Mouse (Mus musculus): ENCODE results near the gene Akap13. TPM values are rescaled to one million over a fixed set of nuclear protein-coding genes. Genes with fewer than 3 reads are reported as not detected.

The Akap13 gene
- total and polyA plus RNA-seq, 3 experiments, result 11.4 to 32.5 (median 27.7) TPM

GRCm38 (mm10) chr7:75474564-75475150, 19.3 kb downstream of the Akap13 start:
- no peaks in the 10 kb centered on the region for H3K27me3 ChIP-seq (replicated peaks)
- in situ Hi-C loops (cut with MboI; ENCODE audit: low pct_ligation_motif_present, low pct_unique_long_range_greater_than_20kb, low sequenced_read_pairs), result no loop called here
- DNase-seq (ENCODE audit: extremely low read depth), result no peak
- H3K27ac ChIP-seq (ENCODE audit: insufficient read depth, low read depth), result no peak overlapping the region
- H3K4me3 ChIP-seq (replicated peaks in 1 of 3; ENCODE audit: low read depth in 2 of 3, low read length in 2 of 3, poor library complexity in 1 of 3), result no peak overlapping the region
- H3K9me3 ChIP-seq (replicated peaks; ENCODE audit: low read length), result no peaks in the 10 kb centered on the region
- H3K4me1 ChIP-seq (ENCODE audit: control insufficient read depth in 1 of 2, insufficient read depth in 2 of 2), result peaks cover 11 to 61% of the 10 kb centered on the region in 2 experiments
- TF ChIP-seq BHLHE40 (IDR thresholded peaks at IDR 0.05; ENCODE audit: low read depth, low read length), result no peak
- no peak for TF ChIP-seq MAX (IDR thresholded peaks at IDR 0.05; ENCODE audit: low read length)
- TF ChIP-seq E2F4 (IDR thresholded peaks at IDR 0.05; ENCODE audit: insufficient replicate concordance, low read depth, low read length), result no peak
- TF ChIP-seq RAD21 (IDR thresholded peaks at IDR 0.05; ENCODE audit: low read depth, low read length), result no peak
- TF ChIP-seq SMC3 (IDR thresholded peaks at IDR 0.05; ENCODE audit: low read depth, low read length), result no peak
- no peak for TF ChIP-seq MAFK (IDR thresholded peaks at IDR 0.05; ENCODE audit: insufficient replicate concordance, low read length)
- no peak overlapping the region for H3K4me2 ChIP-seq (ENCODE audit: insufficient read depth, low read depth, poor library complexity, severe bottlenecking)
- peaks cover 0 to 13% of the 10 kb centered on the region in 2 experiments for H3K36me3 ChIP-seq (replicated peaks in 1 of 2; ENCODE audit: control insufficient read depth in 1 of 2, insufficient read depth in 1 of 2, low read length in 1 of 2)
- no peak overlapping the region for H3K9ac ChIP-seq (ENCODE audit: insufficient read depth, low read depth)
- H3K79me2 ChIP-seq (replicated peaks; ENCODE audit: control insufficient read depth, extremely low read depth, insufficient read depth, poor library complexity, severe bottlenecking), result peaks cover 16% of the 10 kb centered on the region
- dilution Hi-C loops (cut with MboI; ENCODE audit: extremely low pct_ligation_motif_present, extremely low pct_unique_long_range_greater_than_20kb, low sequenced_read_pairs), result no loop called here

- no peak overlapping the region for H3K27ac ChIP-seq (ENCODE audit: insufficient read depth, low read depth)
- no peaks in the 10 kb centered on the region for H3K27me3 ChIP-seq (replicated peaks)
- H3K4me3 ChIP-seq (replicated peaks in 1 of 3; ENCODE audit: low read depth in 2 of 3, low read length in 2 of 3, poor library complexity in 1 of 3), result no peak overlapping the region
- H3K9ac ChIP-seq (ENCODE audit: insufficient read depth, low read depth), result no peak overlapping the region
- no peak for DNase-seq (ENCODE audit: extremely low read depth)
- no peaks in the 10 kb centered on the region for H3K9me3 ChIP-seq (replicated peaks; ENCODE audit: low read length)
- H3K36me3 ChIP-seq (replicated peaks in 1 of 2; ENCODE audit: control insufficient read depth in 1 of 2, insufficient read depth in 1 of 2, low read length in 1 of 2), result peaks cover 0 to 27% of the 10 kb centered on the region in 2 experiments
- no peak overlapping the region for H3K4me2 ChIP-seq (ENCODE audit: insufficient read depth, low read depth, poor library complexity, severe bottlenecking)
- dilution Hi-C loops (cut with MboI; ENCODE audit: extremely low pct_ligation_motif_present, extremely low pct_unique_long_range_greater_than_20kb, low sequenced_read_pairs), result no loop called here
- in situ Hi-C loops (cut with MboI; ENCODE audit: low pct_ligation_motif_present, low pct_unique_long_range_greater_than_20kb, low sequenced_read_pairs), result no loop called here
- peaks cover 0 to 31% of the 10 kb centered on the region in 2 experiments; a peak in 2 of 4 replicates for H3K4me1 ChIP-seq (ENCODE audit: control insufficient read depth in 1 of 2, insufficient read depth in 2 of 2)
- H3K79me2 ChIP-seq (replicated peaks; ENCODE audit: control insufficient read depth, extremely low read depth, insufficient read depth, poor library complexity, severe bottlenecking), result peaks cover 8% of the 10 kb centered on the region
- TF ChIP-seq MAZ (IDR thresholded peaks at IDR 0.05; ENCODE audit: low read depth, low read length) (no peak), GABPA (IDR thresholded peaks at IDR 0.05; ENCODE audit: insufficient replicate concordance, low read depth, low read length) (no peak), TBP (conservative IDR thresholded peaks at IDR 0.05; ENCODE audit: low read depth, low read length) (no peak), ZNF384 (IDR thresholded peaks at IDR 0.05; ENCODE audit: low read depth, low read length) (no peak), JUN (IDR thresholded peaks at IDR 0.05; ENCODE audit: insufficient read depth, low read depth, low read length) (no peak), SMC3 (IDR thresholded peaks at IDR 0.05; ENCODE audit: low read depth, low read length) (no peak), CHD2 (IDR thresholded peaks at IDR 0.05; ENCODE audit: low read length) (no peak), POLR2AphosphoS2 (IDR thresholded peaks at IDR 0.05; ENCODE audit: low read depth, low read length) (no peak), TCF12 (IDR thresholded peaks at IDR 0.05; ENCODE audit: low read depth, low read length) (peak; percentile 40; the same call in 1 of the 2 replicates), KAT2A (IDR thresholded peaks at IDR 0.05; ENCODE audit: insufficient replicate concordance, low read length) (no peak), BHLHE40 (IDR thresholded peaks at IDR 0.05; ENCODE audit: low read depth, low read length) (0 out of 2 replicates have a peak, but pooled peaks have one; percentile 29), MXI1 (IDR thresholded peaks at IDR 0.05; ENCODE audit: low read depth, low read length) (no peak), JUND (conservative IDR thresholded peaks at IDR 0.05; ENCODE audit: low read depth, low read length) (no peak), HCFC1 (IDR thresholded peaks at IDR 0.05; ENCODE audit: low read depth, low read length) (no peak), POLR2A (IDR thresholded peaks at IDR 0.05; ENCODE audit: low read depth, low read length) (no peak), IRF4 (IDR thresholded peaks at IDR 0.05; ENCODE audit: low read depth, low read length) (peak; percentile 14; the same call in 1 of the 2 replicates), USF1 (IDR thresholded peaks at IDR 0.05; ENCODE audit: low read depth, low read length) (no peak), MYC (IDR thresholded peaks at IDR 0.05; ENCODE audit: low read depth, low read length) (0 out of 2 replicates have a peak, but pooled peaks have one; percentile 50), CTCF (conservative IDR thresholded peaks at IDR 0.05 in 1 of 2, IDR thresholded peaks at IDR 0.05 in 1 of 2; ENCODE audit: low read depth in 2 of 2, low read length in 2 of 2) (peak in 1 of 2 experiments; percentile 16; a peak in 1 of 4 replicates), USF2 (conservative IDR thresholded peaks at IDR 0.05; ENCODE audit: low read depth, low read length) (no peak), SIN3A (IDR thresholded peaks at IDR 0.05; ENCODE audit: low read length) (no peak), ELF1 (IDR thresholded peaks at IDR 0.05; ENCODE audit: low read depth, low read length) (no peak), MAFK (IDR thresholded peaks at IDR 0.05; ENCODE audit: insufficient replicate concordance, low read length) (no peak), UBTF (IDR thresholded peaks at IDR 0.05; ENCODE audit: low read depth, low read length) (no peak), RCOR1 (conservative IDR thresholded peaks at IDR 0.05; ENCODE audit: low read depth, low read length) (no peak), E2F4 (IDR thresholded peaks at IDR 0.05; ENCODE audit: insufficient replicate concordance, low read depth, low read length) (no peak), MEF2A (IDR thresholded peaks at IDR 0.05; ENCODE audit: borderline replicate concordance, low read depth, low read length) (peak; percentile 79), NELFE (IDR thresholded peaks at IDR 0.05; ENCODE audit: low read depth, low read length) (no peak), ZKSCAN1 (IDR thresholded peaks at IDR 0.05; ENCODE audit: borderline replicate concordance, low read depth, low read length) (no peak), ZC3H11A (IDR thresholded peaks at IDR 0.05; ENCODE audit: low read depth, low read length) (no peak)
Measured at GRCm38 (mm10) chr7:75478060-75478459, 22.7 kb downstream of the Akap13 start.
